Mouse (Mus musculus): ENCODE measurements at regions not wholly inside any gene's neighbourhood (a gene's known extent, or its start where the extent isn't known, plus 50 kb on each side); places are given as distances from the start of the nearest gene placed in this dataset.
A peak's percentile ranks its signal among the peaks of the same experiment; 100 is the strongest.

DNA sequence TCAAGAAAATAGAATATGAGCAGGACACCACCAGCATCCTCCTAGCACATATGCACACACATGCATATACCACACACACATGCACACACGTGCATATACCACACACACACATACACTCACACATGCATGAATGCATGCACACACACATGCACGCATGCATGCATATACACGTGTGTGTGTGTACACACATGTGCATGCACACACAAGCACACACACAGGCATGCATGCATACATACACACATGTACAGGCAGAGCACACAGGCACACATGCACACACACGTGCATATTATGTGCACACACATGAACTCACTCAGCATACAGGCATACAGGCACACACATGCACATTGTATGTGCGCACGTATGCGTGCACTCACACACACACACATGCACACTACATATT, 275.7 kb upstream of the Sash1 start:
- DNase-seq = no peak

DNA sequence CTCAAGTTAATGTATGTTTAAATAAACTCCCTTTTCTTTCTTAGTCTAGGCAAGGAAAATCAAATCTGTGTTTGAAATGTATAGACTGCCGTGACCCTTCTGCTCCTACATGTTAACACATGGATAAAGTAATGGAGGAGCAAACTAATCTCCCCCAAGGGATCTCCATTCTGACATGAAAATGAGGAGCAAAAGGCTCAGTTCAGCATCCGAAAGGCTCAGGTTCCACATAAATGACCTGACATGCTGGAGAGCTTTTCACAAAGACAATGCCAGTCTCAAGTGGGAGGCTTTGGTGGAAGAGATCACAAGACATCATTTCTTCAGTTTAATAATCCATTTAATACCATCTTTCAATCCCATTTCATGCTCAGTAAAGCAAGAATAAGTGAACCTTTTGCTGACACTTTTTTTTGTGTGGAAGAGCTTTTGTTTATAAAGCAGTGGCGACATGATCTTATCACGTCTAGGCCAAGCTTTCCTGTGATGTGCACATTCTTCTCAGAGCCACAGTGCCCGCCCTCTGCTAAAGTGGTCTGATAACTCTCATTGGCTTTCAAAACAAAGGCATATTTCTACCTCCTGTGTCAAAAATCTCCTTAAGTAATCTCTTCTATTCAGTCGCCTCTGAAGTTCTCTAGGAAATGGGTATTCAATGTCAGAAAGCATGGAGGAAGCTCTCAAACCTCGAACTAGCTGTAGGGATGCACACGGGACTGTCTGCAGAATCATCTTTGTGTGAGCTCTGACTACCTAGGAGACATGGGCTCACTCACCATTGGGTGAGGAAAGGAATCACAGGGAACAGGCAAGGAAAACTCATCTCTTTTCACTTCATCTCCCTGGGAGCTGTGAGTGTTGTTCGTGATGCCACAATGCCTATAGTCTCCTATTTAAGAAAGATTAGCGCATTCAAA, 271.7 kb upstream of the Sash1 start:
- no peak for DNase-seq

DNA sequence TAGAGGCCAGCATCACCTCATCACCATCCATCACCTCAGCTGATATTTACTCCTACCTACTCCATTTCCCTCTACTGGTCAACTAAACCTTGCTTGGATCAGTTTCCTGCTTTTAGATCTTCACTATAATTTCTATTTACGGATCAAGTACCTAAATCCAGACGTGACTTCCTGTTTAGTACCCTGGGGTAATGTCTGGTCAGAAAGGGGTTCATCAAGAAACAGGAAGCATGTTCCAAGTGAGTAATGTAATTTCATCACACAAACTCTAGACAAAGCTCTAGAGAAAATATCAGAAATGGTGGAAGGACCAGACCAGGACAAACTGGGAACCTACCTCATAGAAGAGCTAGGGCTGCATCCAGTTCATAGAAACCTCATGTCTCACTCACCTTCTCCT, 250.2 kb upstream of the Sash1 start:
- no peak for DNase-seq

DNA sequence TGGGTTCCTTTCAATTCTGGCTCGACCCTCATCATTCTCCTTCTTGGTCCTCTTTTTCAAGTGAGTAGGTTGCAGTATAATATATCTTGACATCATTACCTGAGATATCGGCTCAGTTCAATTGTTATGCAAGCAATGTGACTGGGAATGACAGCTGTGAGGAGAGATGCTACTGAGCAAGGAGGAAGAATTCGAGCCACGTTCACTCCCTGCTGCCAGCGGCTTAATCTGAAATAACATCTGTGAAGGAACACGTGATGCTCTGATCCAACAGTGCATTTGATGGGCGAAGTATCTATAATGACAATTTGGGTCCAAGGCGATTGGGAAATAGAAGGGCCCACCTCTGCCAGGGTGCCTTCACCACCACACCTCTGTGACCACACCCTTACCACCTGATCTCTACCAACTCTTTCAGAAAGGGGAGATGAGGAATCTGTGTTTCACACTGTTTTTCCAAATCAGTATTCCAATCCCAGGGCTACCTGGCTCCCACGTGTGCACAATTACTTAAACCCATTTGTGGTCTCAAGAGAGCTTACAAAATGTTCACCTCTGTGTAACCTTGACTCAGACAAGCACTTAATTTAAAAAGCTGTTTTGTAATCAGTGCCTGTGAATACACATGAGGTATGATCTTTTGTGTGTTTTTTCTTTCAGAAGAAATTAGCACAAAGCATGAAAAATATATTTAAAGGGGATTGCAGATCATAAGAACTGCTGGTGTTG, 248.6 kb upstream of the Sash1 start:
- no peak for DNase-seq

DNA sequence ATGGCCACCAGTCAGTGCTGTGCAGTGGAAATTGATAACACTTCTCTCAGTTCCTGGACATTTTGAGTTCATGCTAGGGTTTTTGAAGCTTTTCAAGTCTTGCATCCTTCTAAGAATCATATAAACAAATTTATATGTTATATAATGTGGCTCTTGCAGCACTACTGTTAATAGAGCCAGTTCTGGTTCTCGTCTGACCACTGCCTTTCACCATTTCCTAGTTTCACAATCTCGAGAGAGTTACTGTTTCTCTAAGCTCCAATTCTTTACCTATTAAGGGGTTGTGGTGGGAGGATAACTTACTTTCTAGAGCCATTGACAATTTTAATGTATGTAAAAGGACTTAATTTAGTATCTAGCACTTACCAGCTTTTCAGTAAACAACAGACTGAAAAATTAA, 244.2 kb upstream of the Sash1 start:
- no peak for DNase-seq

DNA sequence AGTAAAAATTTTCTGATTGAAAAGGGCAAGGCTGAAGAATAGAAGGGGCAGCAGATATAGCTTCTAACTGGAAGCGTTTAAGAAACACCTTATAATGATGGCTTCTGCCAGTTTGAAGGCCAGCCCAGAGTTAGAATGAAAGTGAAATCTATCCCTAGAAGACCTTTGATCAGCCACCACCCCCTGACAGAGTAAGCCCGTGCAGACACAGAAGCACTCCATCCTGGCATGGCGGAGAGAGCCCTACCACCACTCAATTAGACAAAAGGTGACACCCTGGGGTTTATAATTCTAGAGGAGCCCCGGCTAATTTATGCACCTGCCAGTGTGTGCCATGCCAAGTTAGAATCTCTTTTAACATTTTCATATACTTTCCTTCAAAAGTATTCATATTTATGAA, 233.4 kb upstream of the Sash1 start:
- DNase-seq = no peak

DNA sequence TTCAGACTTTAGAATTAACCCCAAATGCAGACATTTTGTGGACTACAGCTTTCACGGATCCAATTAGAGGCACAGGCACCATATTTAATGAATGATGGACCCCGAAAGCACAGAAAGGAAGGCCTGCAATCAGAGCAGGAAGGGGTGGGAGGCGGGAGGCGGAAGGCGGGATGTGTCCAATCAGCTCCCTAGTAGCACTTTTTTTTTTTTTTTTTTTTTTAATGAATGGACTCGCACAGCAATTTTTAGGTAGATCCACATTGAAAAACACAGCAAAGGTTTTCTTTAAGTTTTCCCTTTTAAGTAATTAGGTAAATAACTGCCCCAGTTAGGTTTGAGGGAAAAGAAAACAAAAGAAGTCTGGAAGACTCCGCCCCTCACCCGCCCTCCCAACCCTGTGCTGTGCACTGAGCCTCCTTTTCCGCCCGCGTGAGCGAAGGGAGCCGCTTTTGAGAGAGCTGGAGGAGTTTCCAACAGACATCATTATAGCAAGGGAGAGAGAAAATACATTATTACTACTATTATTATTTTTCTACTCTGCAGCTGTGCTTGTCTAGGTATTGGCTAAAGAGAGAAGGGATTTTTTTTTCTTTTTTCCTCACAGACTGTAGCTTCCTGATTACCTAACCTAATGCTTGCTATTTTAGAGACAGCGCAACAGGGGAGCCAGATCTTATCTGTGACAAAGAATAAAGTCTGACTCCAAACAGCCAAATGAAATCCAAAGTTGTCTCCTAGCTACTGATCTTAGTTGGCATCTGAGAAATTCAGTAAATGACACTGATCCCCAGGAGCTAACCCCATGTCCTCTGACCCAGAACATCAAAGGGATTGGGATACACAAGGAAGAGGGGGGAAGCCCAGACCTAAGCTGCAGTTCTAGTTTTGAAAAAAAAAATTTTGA, 232.0 kb upstream of the Sash1 start:
- no peak for DNase-seq

DNA sequence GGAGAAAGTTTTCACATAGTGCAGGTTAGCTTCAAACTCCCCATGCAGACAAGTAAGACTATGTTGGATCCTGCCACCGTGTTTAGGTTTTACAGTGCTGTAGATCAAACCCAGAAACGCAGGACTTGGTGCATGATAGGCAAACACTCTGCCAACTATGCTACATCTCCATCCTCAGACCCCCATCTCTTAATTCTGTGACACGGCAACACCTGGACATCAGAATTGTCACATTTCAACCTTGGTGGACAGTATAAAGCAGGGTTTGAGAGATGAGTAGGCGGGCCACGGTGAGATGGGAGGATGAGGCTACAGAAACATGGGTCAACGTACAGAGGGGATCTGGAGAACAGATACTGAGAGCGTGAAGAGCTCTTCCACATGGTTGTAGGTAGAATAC, 231.3 kb upstream of the Sash1 start:
- DNase-seq = no peak

DNA sequence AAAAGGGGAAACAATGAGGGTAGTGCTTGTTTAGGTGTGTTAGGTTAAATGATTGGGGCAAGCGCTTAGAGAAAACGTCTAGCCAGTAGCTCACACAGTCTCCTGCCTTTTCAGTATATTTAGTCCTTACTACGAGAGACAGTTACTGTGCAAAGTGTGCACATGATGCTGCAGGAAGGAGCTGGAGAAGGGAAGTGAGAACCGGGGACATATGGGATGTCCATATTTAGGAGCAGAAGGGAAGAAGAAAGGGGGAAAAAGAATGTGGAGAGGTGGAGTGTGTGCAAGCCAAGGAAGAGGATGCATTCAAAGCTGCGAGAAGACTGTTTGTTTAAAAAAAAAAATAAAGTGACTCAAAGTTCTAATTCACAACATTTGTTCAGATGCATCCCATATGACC, 227.8 kb upstream of the Sash1 start:
- no peak for DNase-seq

DNA sequence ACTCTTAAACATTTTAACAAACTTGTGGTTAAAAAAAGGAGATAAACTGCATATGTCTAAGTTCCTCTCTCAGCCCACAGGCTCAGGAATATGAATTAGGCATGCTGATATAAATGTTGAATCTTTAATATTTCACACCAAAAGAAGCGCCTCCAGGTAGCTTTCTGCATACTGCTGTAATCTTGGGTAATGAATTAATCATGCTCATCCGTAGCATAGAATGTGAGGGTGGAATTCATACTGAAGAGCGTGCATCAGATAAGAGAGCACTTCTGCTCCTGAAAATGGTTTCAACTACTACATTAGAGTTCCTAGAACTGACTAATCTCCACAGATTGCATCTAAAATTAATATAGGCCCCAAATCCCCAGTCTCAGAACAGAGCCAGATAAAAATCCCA, 225.2 kb upstream of the Sash1 start:
- no peak for DNase-seq

DNA sequence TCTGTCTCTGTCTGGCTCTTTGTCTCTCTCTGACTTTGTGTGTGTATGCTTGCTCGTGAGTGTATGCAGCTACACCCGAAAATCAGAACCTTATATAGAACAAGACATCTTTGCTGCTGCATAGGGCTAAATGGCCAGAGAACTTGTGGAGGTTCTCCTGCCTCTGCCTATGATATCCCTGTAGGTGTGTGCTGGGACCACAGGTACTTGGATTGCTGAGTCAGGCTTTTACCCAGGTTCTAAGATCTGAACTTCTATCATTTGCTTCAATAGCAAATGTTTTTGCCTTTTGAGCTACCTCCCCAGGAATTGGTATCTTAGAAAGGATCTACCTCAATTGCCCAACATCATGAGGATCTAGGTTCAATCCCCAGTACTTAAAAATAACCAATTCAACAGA, 210.3 kb upstream of the Sash1 start:
- no peak for DNase-seq

DNA sequence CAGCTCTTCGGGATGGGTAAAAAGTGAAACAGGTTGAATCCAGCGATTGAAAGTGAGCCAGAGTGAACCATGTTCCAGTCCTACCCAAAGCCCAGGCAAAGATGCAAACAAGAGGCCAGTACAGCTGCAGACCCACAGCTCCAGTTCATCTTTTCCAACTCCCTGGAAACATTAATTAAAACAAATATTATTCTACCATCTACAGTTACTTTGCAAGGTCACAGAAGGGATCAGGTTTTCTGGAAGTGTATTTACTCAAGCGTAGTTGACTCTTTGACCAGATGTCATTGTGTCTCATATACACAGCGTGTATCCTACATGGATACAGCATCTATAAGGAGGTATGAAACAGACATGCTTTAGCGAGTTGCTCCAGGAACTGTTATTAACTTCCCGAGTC, 209.3 kb upstream of the Sash1 start:
- DNase-seq = no peak

DNA sequence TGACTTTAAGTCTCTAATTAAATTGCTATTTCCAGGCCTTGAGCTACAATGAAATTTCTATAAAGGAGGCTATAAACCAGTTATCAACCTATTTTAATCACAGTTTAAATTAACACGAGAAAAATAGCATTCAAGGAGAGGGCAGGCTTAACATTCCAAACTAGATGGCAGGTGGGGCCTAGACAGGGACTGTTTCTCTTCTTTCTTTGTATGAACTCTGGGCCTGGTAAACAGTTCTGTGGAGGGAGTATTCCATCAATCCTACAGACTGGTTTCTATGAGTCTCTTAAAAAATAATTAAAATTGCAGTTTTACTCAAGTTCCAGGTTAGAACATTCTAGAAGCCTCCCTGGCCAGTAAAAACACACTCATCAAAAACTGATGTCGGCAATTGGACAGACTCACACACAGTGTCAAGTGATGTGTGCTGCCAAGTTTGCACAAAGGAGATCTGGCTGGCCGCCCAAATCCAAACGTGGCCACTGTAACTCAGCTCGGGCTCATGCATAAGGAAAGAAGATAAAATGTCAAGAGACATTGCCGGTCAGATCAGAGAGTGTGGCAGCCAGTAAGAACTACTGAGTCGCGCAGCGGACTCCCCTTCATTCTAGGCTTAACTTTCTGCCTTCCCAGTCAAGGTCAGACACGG, 206.5 kb upstream of the Sash1 start:
- peak; percentile 10 for DNase-seq

DNA sequence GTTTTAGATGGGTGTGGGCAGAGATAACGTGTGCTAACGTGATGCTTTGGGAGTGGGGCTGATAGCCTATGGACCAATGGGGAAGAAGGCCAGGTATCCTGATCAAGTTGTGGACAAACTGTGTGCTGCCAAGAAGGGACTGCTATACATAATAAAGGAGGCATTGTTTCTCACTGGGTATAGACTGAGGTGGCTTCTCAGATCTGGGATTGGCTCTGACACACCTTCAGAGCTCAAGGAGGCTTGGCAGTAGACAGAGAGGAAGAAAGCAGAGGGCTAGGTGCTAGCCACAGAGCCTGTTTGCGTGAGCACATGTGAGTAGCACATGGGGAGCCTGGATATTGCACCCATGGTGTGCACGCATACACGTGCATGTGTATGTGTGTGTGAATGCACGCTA, 205.1 kb upstream of the Sash1 start:
- DNase-seq = no peak

DNA sequence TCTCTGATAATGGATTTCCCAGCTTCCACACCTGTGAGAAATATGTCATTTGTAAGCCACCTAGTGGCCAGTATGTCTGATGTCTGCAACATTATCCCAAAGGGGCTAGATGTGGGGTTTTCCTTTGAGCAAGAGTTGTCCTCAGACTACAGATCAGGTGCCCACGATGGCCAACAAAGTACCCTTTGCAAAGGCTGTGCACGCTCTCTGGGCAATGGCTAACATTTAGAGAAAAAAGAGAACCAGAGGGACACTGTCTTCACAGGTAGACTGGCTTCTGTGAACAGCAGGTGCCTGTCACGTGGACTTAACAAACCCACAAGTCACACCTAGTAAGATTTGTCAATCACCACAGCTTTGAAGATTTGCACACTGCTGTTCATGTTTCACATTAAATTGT, 202.0 kb upstream of the Sash1 start:
- no peak for DNase-seq

DNA sequence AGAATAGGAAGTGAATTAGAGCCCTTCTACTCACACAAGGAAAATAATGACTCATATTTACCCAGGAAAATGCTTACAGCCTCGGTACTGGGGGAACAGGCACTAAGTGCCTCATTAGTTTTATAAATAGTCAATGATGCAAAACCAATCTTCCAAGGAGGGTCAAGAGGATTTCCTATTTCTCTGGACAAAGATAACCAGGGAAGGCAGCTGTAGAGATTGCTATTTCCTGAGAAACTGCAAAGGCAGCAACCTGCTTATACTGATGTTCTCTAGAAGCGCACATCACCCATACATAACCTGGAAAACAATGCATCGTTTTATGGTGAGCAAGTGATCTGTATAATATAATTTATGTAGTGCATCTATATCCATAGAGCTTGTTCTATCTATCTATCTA, 201.3 kb upstream of the Sash1 start:
- DNase-seq = no peak

DNA sequence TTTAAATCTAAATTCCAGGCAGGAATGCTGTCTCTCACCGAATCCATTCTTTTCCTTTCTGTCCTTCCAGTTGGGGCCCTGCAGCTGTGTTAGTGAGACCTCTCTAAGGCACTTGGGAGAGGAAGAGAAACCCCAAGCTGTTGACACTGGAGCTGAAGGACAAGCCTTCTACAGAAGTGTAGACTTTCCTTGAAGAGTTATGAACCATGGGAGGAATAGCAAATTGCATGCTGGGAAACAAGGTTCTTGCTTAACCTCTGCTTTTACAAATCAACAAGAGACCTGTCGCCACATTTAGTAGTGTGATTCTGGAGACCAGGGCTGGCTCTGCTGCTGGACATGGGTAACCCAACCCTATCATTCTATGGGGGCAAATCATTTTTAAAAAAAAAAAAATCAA, 200.8 kb upstream of the Sash1 start:
- DNase-seq = no peak

DNA sequence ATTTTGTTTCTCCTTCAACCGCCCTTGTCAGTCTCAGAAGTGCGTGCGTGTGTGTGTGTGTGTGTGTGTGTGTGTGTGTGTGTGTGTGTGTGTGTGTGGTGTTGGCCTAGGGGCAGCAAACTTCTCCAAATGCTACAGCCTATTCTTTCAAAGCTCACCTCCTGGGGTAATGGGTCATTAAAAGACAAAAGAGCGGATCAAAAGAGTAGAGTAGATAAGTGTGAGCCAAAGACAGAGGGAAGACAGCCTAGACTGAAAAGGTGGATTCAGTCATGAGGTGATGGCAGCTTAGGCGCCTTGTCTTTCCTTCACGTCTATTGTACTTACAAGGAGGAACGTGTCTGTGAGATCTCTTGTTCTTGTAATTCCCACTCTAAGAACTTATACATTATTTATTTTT, 199.6 kb upstream of the Sash1 start:
- no peak for DNase-seq

DNA sequence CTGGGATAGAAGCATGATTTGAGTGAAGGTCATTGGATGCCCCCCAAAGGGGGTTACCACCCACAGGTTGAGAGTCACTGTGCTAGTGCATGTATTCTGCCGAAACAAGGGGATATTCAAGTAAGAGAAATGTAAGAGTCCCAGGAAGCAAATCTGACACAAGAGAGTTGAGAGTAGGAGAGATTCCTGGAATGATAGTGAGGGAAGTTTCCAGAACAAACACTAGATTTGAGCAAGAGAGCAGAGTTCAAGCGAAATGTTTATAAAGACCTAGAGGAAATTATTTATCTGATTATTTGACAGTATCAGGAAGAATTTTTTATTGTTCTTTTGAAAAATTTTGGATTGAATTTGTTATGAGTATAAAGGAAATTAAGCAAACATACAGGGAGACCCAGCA, 189.0 kb upstream of the Sash1 start:
- no peak for DNase-seq

DNA sequence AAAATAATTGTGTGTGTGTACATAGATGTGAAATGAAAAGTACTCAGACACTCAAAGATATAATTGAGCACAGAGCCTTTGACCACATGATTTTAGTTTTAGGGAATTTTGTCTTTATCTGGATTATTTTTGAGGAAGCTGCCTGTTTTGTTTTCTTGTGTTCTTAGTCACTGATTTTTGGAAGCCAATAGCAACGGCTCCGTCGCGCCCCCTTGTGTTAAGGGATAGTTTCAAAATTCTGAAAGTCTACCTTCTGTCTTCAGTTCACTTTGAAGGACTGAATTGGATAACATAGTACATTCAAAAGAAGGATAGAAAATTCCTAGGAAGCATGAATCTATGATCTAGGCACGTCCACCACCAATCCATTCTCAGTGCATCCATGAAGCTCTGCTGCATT, 185.8 kb upstream of the Sash1 start:
- DNase-seq = no peak

DNA sequence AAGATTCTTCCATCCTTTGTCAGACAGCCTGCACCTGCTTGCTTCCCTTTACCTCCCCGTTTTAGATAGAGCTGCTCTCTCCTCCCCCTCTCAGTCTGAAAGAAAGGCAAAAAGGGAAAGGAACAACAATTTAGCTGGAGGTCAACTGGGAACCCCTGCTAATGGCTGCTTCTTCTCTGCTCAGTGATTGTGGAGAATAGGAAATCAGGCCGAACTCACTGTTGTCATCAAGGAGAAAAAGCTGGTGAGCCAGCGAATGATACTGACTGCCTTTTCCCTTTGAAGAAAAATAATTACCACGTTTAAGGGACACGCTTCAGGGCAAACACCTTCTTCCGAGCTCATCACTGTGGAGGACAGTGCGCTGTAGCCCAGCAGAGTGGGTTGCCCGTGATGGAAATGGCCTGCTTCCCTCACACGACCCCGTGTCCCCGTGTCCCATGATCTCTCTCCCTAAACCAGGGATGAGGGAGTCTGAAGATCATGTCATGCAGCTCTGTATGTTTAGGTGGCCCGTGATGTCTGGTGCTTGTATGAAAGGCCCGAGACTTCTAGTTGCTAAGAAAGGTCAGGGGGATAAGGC, 183.8 kb upstream of the Sash1 start:
- DNase-seq = no peak

DNA sequence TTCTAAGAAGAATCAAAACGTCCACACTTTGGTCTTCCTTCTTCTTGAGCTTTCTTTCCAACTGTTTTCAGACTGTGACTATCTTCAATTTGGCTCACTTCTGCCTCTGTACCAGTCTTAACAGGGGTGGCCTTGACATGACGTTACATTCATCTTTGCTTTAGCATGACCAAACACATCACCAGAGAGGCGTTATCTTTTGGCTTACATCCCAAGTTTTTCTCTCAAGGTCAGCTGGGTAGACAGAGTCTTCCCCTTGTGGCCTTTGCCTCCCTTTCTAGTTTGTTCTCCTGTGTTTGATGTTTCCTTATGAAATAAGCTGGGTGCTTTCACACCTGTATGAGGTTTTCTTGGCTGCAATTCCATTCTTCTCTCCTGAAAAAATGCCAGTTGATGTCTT, 180.7 kb upstream of the Sash1 start:
- no peak for DNase-seq

DNA sequence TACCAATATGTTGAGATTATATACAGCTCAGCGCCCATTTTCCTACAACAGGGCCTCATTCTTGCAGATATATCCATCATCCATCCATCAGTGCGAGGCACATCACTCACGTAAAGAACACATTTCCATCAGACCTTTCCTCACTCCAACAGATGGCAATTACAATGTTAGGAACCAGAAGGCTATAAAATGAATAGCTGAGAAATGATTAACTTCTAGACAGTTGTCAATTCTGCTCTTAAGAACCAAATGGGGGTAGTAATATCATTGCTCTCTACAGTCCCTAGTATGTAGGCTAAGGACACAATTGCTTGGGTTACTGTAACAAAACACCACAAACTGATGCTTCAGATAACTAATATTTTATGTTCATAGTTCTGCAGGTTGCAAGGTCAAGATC, 176.1 kb upstream of the Sash1 start:
- DNase-seq = no peak

Data from cerebellum, adult 11 months (tissue).